In genomic region chr9:66945161-66945560, GRCm38 (mm10) we compare ENCODE assay signal across 7 mouse cellular contexts. TPM values are rescaled to one million over a fixed set of nuclear protein-coding genes. Genes with fewer than 3 reads are reported as not detected.
A peak's percentile ranks its signal among the peaks of the same experiment; 100 is the strongest.
DNase-seq lines count a peak whose midpoint lies in the region; ATAC-seq lines count a peak whose summit lies in the region.

No protein-coding gene starts in this region.

- peak overlapping the region; percentile 60 for H3K4me2 ChIP-seq in lung, embryonic 16.5 days (ENCODE audit: low read depth, low read length)
- peak overlapping the region; percentile 66 for H3K4me2 ChIP-seq in limb, embryonic 11.5 days (ENCODE audit: low read depth, severe bottlenecking)

- 6% methylated on average over 4 of the region's 4 CpGs for WGBS in lung, embryonic 16.5 days
- 25% methylated on average over 4 of the region's 4 CpGs for WGBS in limb, embryonic 11.5 days

- H3K9ac ChIP-seq in lung, embryonic 16.5 days (ENCODE audit: low read length): peak overlapping the region; percentile 96
- H3K9ac ChIP-seq in limb, embryonic 11.5 days (ENCODE audit: low read length): peak overlapping the region; percentile 84

- DNase-seq in lung, adult 18-20 months: no peak
- peak; percentile 7 for DNase-seq in fibroblast of lung, adult 2 months (ENCODE audit: low read depth)
- no peak for DNase-seq in limb, embryonic 11.5 days (ENCODE audit: low spot score)
- DNase-seq in splenic B cell, adult 2 months (ENCODE audit: low read depth, low spot score): peak; percentile 12
- DNase-seq in cerebellum, postnatal 4 days (ENCODE audit: low spot score in 2 of 2): no peak
- no peak for DNase-seq in kidney, adult 11 months

- H3K9me3 ChIP-seq in lung, embryonic 16.5 days (ENCODE audit: control insufficient read depth, low read length): no peaks in the 10 kb centered on the region
- no peaks in the 10 kb centered on the region for H3K9me3 ChIP-seq in limb, embryonic 11.5 days (ENCODE audit: control insufficient read depth, low read length)

- H3K27ac ChIP-seq in lung, embryonic 16.5 days (ENCODE audit: low read length): peak overlapping the region; percentile 98
- peak overlapping the region; percentile 95 for H3K27ac ChIP-seq in limb, embryonic 11.5 days (replicated peaks; ENCODE audit: low read depth, low read length)

- peaks cover 3% of the 10 kb centered on the region for H3K36me3 ChIP-seq in lung, embryonic 16.5 days (ENCODE audit: control insufficient read depth, insufficient read depth, low read length)
- no peaks in the 10 kb centered on the region for H3K36me3 ChIP-seq in limb, embryonic 11.5 days (ENCODE audit: control insufficient read depth, insufficient read depth, low read length)
- peaks cover 8% of the 10 kb centered on the region for H3K36me3 ChIP-seq in splenic B cell, adult 2 months (ENCODE audit: control insufficient read depth, insufficient read depth, low read length, poor library complexity, severe bottlenecking)

- peak overlapping the region; percentile 95 for H3K4me3 ChIP-seq in lung, embryonic 16.5 days (ENCODE audit: low read length)
- H3K4me3 ChIP-seq in limb, embryonic 11.5 days (ENCODE audit: low read depth, low read length): peak overlapping the region; percentile 83

- no peaks in the 10 kb centered on the region for H3K27me3 ChIP-seq in lung, embryonic 16.5 days (ENCODE audit: control insufficient read depth, insufficient read depth, low read depth, low read length)
- no peaks in the 10 kb centered on the region for H3K27me3 ChIP-seq in limb, embryonic 11.5 days (ENCODE audit: control insufficient read depth, insufficient read depth, low read length)
- H3K27me3 ChIP-seq in splenic B cell, adult 2 months (ENCODE audit: control insufficient read depth, insufficient read depth, low read length, poor library complexity, severe bottlenecking): no peaks in the 10 kb centered on the region

- peaks cover 6% of the 10 kb centered on the region; the same call in 1 of the 2 replicates for H3K4me1 ChIP-seq in lung, embryonic 16.5 days (replicated peaks; ENCODE audit: control insufficient read depth, insufficient read depth, low read length)
- no peaks in the 10 kb centered on the region for H3K4me1 ChIP-seq in limb, embryonic 11.5 days (ENCODE audit: control insufficient read depth, insufficient read depth, low read length)

- no peak for ATAC-seq in lung, embryonic 16.5 days (ENCODE audit: low read depth)
- no peak for ATAC-seq in limb, embryonic 11.5 days (ENCODE audit: insufficient number of reproducible peaks, low FRiP score, low TSS enrichment, low read depth)

RNA-seq across cellular contexts. Expression of gene Rps27l, which starts 0.7 kb away (rescaled TPM):
- polyA plus RNA-seq in lung, embryonic 16.5 days (2015; fragmentation: Nextera tagmentation; extraction: Ambion mirVana): 612 and 687 TPM in 2 replicates
- polyA plus RNA-seq in limb, embryonic 11.5 days (2014; fragmentation: Nextera tagmentation; extraction: Ambion mirVana): 816 and 842 TPM in 2 replicates

RNA-seq across cellular contexts. Expression of gene Rab8b, which starts 25.7 kb away (rescaled TPM):
- 28.8 and 30.4 TPM in 2 replicates for polyA plus RNA-seq in lung, embryonic 16.5 days (2015; fragmentation: Nextera tagmentation; extraction: Ambion mirVana)
- polyA plus RNA-seq in limb, embryonic 11.5 days (2014; fragmentation: Nextera tagmentation; extraction: Ambion mirVana): 15.2 and 15.3 TPM in 2 replicates

RNA-seq across cellular contexts. Expression of gene Lactb, which starts 30.1 kb away (rescaled TPM):
- polyA plus RNA-seq in lung, embryonic 16.5 days (2015; fragmentation: Nextera tagmentation; extraction: Ambion mirVana): 6.0 and 7.0 TPM in 2 replicates
- polyA plus RNA-seq in limb, embryonic 11.5 days (2014; fragmentation: Nextera tagmentation; extraction: Ambion mirVana): 9.0 and 10.6 TPM in 2 replicates

Comparison
In these comparisons a context has a peak if more than half of its experiments do, and no peak if none do; other contexts are left out.
1. DNase-seq: peak in fibroblast of lung, adult 2 months (single experiment) and splenic B cell, adult 2 months (single experiment); none in lung, adult 18-20 months (0 of 2), limb, embryonic 11.5 days (single experiment), cerebellum, postnatal 4 days (0 of 2) and kidney, adult 11 months (single experiment).